Mouse (Mus musculus): ENCODE results near the gene Cdk2. TPM values are rescaled to one million over a fixed set of nuclear protein-coding genes. Genes with fewer than 3 reads are reported as not detected.
A peak's percentile ranks its signal among the peaks of the same experiment; 100 is the strongest.

Gene Cdk2
- total and polyA plus RNA-seq, 3 experiments, result 40.5 to 72.4 TPM; not detected in 1

GRCm38 (mm10) chr10:128748252-128748864 is 43.5 kb upstream of the Cdk2 start (continued):
- no peak for TF ChIP-seq USF2 (IDR thresholded peaks at IDR 0.05; ENCODE audit: borderline replicate concordance in 1 of 2, insufficient read depth in 1 of 2, low read depth in 1 of 2, low read length in 2 of 2)
- no peak for TF ChIP-seq GATA1 (IDR thresholded peaks at IDR 0.05; ENCODE audit: low read depth, low read length)

- peaks cover 43% of the 10 kb centered on the region for H3K79me2 ChIP-seq (ENCODE audit: control insufficient read depth, insufficient read depth, low read length, poor library complexity)
- H3K9ac ChIP-seq (ENCODE audit: control insufficient read depth, low read depth, low read length, poor library complexity, severe bottlenecking), result peak within 1 kb of the TSS; percentile 97
- H3K36me3 ChIP-seq (ENCODE audit: control insufficient read depth in 1 of 2, insufficient read depth in 2 of 2, low read length in 2 of 2), result peaks cover 0 to 22% of the 10 kb centered on the region in 2 experiments; a peak in 2 of 4 replicates
- peaks cover 2 to 25% of the 10 kb centered on the region in 2 experiments for H3K4me1 ChIP-seq (ENCODE audit: control insufficient read depth in 1 of 2, insufficient read depth in 2 of 2, low read length in 2 of 2)
- peak within 1 kb of the TSS; percentile 98 for H3K27ac ChIP-seq (ENCODE audit: control insufficient read depth, low read depth, low read length)
- no peaks in the 10 kb centered on the region for H3K9me3 ChIP-seq (replicated peaks; ENCODE audit: insufficient read depth, low read length)
- no peaks in the 10 kb centered on the region for H3K27me3 ChIP-seq (ENCODE audit: control insufficient read depth in 1 of 2, insufficient read depth in 2 of 2, low read length in 2 of 2)
- DNase-seq (ENCODE audit: low read depth, low spot score), result peak; percentile 93
- H3K4me3 ChIP-seq (ENCODE audit: control insufficient read depth in 1 of 2, insufficient read depth in 1 of 2, low read depth in 2 of 2, low read length in 2 of 2), result peak within 1 kb of the TSS; percentile 96 to 97
- TF ChIP-seq ZNF384 (IDR thresholded peaks at IDR 0.05; ENCODE audit: low read depth, low read length) (0 out of 2 replicates have a peak, but pooled peaks have one; percentile 2), E2F4 (IDR thresholded peaks at IDR 0.05; ENCODE audit: borderline replicate concordance, low read depth, low read length) (0 out of 2 replicates have a peak, but pooled peaks have one; percentile 6), POLR2A (IDR thresholded peaks at IDR 0.05; ENCODE audit: control insufficient read depth in 1 of 2, insufficient read depth in 1 of 2, low read depth in 1 of 2, low read length in 2 of 2, poor library complexity in 1 of 2) (peak; percentile 67 to 69), MAFK (IDR thresholded peaks at IDR 0.05; ENCODE audit: borderline replicate concordance, low read depth, low read length) (no peak), HCFC1 (IDR thresholded peaks at IDR 0.05; ENCODE audit: low read depth, low read length) (0 out of 2 replicates have a peak, but pooled peaks have one; percentile 54), TAL1 (IDR thresholded peaks at IDR 0.05; ENCODE audit: low read length) (no peak), ZKSCAN1 (IDR thresholded peaks at IDR 0.05; ENCODE audit: low read depth, low read length) (no peak), CTCF (IDR thresholded peaks at IDR 0.05 in 2 of 3, conservative IDR thresholded peaks at IDR 0.05 in 1 of 3; ENCODE audit: control insufficient read depth in 1 of 3, insufficient read depth in 1 of 3, low read depth in 2 of 3, low read length in 3 of 3, poor library complexity in 1 of 3, severe bottlenecking in 1 of 3) (no peak), USF1 (IDR thresholded peaks at IDR 0.05; ENCODE audit: low read depth, low read length) (no peak), GABPA (IDR thresholded peaks at IDR 0.05; ENCODE audit: low read depth, low read length) (no peak), JUND (IDR thresholded peaks at IDR 0.05; ENCODE audit: low read depth, low read length) (peak; percentile 8; the same call in 1 of the 2 replicates), UBTF (IDR thresholded peaks at IDR 0.05; ENCODE audit: borderline replicate concordance, insufficient read depth, low read depth, low read length) (no peak), SIN3A (IDR thresholded peaks at IDR 0.05; ENCODE audit: low read length) (no peak), BHLHE40 (IDR thresholded peaks at IDR 0.05; ENCODE audit: borderline replicate concordance, low read depth, low read length) (no peak), MEF2A (IDR thresholded peaks at IDR 0.05; ENCODE audit: extremely low read depth, insufficient replicate concordance, low read depth, low read length, poor library complexity, severe bottlenecking) (no peak), EP300 (IDR thresholded peaks at IDR 0.05; ENCODE audit: low read depth in 1 of 2, low read length in 2 of 2) (no peak), NRF1 (IDR thresholded peaks at IDR 0.05; ENCODE audit: insufficient read depth, low read depth, low read length, poor library complexity, severe bottlenecking) (peak; percentile 47; the same call in 1 of the 2 replicates), POLR2AphosphoS5 (IDR thresholded peaks at IDR 0.05; ENCODE audit: borderline replicate concordance, low read depth, low read length) (no peak), SMC3 (IDR thresholded peaks at IDR 0.05; ENCODE audit: low read depth, low read length) (no peak), MYC (IDR thresholded peaks at IDR 0.05; ENCODE audit: low read depth, low read length) (0 out of 2 replicates have a peak, but pooled peaks have one; percentile 11), KAT2A (conservative IDR thresholded peaks at IDR 0.05; ENCODE audit: low read depth, low read length) (no peak), NELFE (IDR thresholded peaks at IDR 0.05; ENCODE audit: low read depth, low read length) (peak; percentile 72; the same call in 1 of the 2 replicates), RAD21 (IDR thresholded peaks at IDR 0.05; ENCODE audit: low read depth, low read length) (no peak), CHD1 (IDR thresholded peaks at IDR 0.05; ENCODE audit: low read depth, low read length) (no peak), GATA1 (IDR thresholded peaks at IDR 0.05; ENCODE audit: low read depth, low read length) (no peak), CHD2 (IDR thresholded peaks at IDR 0.05; ENCODE audit: low read length) (no peak), MYB (IDR thresholded peaks at IDR 0.05; ENCODE audit: low read depth, low read length) (no peak), ZC3H11A (IDR thresholded peaks at IDR 0.05; ENCODE audit: low read depth, low read length) (no peak), TCF12 (IDR thresholded peaks at IDR 0.05; ENCODE audit: low read depth, low read length) (peak; percentile 25; the same call in 1 of the 2 replicates), ZMIZ1 (IDR thresholded peaks at IDR 0.05; ENCODE audit: low read depth, low read length) (peak; percentile 36), MXI1 (IDR thresholded peaks at IDR 0.05; ENCODE audit: low read depth, low read length) (0 out of 2 replicates have a peak, but pooled peaks have one; percentile 29)
Measured at GRCm38 (mm10) chr10:128747646-128748251, 42.9 kb upstream of the Cdk2 start, which contains the start of gene Pym1. Pym1 (plus strand) TSS chr10:128747889.
